Mouse (Mus musculus): Measurements from ENCODE around the gene Coq4.
"Not testable (repeated sequence)": the region's sequence is repeated elsewhere in the genome, so short reads cannot be mapped to it uniquely, and the experiment has no call there.

Coq4 gene

GRCm38 (mm10) chr2:29787104-29787917 lies at the start of gene Coq4:
Gene Coq4 (plus strand): TSS chr2:29787493.
- peak; percentile 89; the same call in 1 of the 2 replicates for ATAC-seq (ENCODE audit: insufficient number of reproducible peaks, low FRiP score, low TSS enrichment)

- no peak for ATAC-seq (ENCODE audit: insufficient number of reproducible peaks, low FRiP score, low TSS enrichment)
Measured at GRCm38 (mm10) chr2:29738799-29739198, 48.5 kb upstream of the Coq4 start.

GRCm38 (mm10) chr2:29739368-29739767 lies 47.9 kb upstream of the Coq4 start:
- no peak for ATAC-seq (ENCODE audit: insufficient number of reproducible peaks, low FRiP score, low TSS enrichment)

- no peak for ATAC-seq (ENCODE audit: insufficient number of reproducible peaks, low FRiP score, low TSS enrichment)
Measured at GRCm38 (mm10) chr2:29741207-29741606, 46.1 kb upstream of the Coq4 start.

- no peak for ATAC-seq (ENCODE audit: insufficient number of reproducible peaks, low FRiP score, low TSS enrichment)
Measured at GRCm38 (mm10) chr2:29744256-29744655, 43.0 kb upstream of the Coq4 start.

GRCm38 (mm10) chr2:29747188-29747782 lies 40.0 kb upstream of the Coq4 start:
- no peak for ATAC-seq (ENCODE audit: insufficient number of reproducible peaks, low FRiP score, low TSS enrichment)

GRCm38 (mm10) chr2:29747852-29748251 lies 39.4 kb upstream of the Coq4 start:
- ATAC-seq (ENCODE audit: insufficient number of reproducible peaks, low FRiP score, low TSS enrichment) = no peak

GRCm38 (mm10) chr2:29748499-29748898 lies 38.8 kb upstream of the Coq4 start:
- ATAC-seq (ENCODE audit: insufficient number of reproducible peaks, low FRiP score, low TSS enrichment) = no peak

- no peak for ATAC-seq (ENCODE audit: insufficient number of reproducible peaks, low FRiP score, low TSS enrichment)
Measured at GRCm38 (mm10) chr2:29751497-29751896, 35.8 kb upstream of the Coq4 start, which contains the start of gene Gm13420. Gene Gm13420 (minus strand): TSS chr2:29751685.

- ATAC-seq (ENCODE audit: insufficient number of reproducible peaks, low FRiP score, low TSS enrichment) = no peak
Measured at GRCm38 (mm10) chr2:29752397-29752796, 34.9 kb upstream of the Coq4 start.

GRCm38 (mm10) chr2:29755693-29756092 lies 31.6 kb upstream of the Coq4 start:
- no peak for ATAC-seq (ENCODE audit: insufficient number of reproducible peaks, low FRiP score, low TSS enrichment)

GRCm38 (mm10) chr2:29764831-29765230 lies 22.5 kb upstream of the Coq4 start:
- ATAC-seq (ENCODE audit: insufficient number of reproducible peaks, low FRiP score, low TSS enrichment) = peak; percentile 58; the same call in 1 of the 2 replicates

- ATAC-seq (ENCODE audit: insufficient number of reproducible peaks, low FRiP score, low TSS enrichment) = no peak
Measured at GRCm38 (mm10) chr2:29767976-29768709, 19.1 kb upstream of the Coq4 start.

- no peak for ATAC-seq (ENCODE audit: insufficient number of reproducible peaks, low FRiP score, low TSS enrichment)
Measured at GRCm38 (mm10) chr2:29768901-29769300, 18.4 kb upstream of the Coq4 start.

- no peak for ATAC-seq (ENCODE audit: insufficient number of reproducible peaks, low FRiP score, low TSS enrichment)
Measured at GRCm38 (mm10) chr2:29770162-29770561, 17.1 kb upstream of the Coq4 start.

GRCm38 (mm10) chr2:29771611-29772461 lies 15.5 kb upstream of the Coq4 start:
- ATAC-seq (ENCODE audit: insufficient number of reproducible peaks, low FRiP score, low TSS enrichment) = no peak

GRCm38 (mm10) chr2:29773323-29773722 lies 14.0 kb upstream of the Coq4 start:
- ATAC-seq (ENCODE audit: insufficient number of reproducible peaks, low FRiP score, low TSS enrichment) = no peak

GRCm38 (mm10) chr2:29781256-29781655 lies 6.0 kb upstream of the Coq4 start:
- not testable (repeated sequence) for ATAC-seq (ENCODE audit: insufficient number of reproducible peaks, low FRiP score, low TSS enrichment)

- no peak for ATAC-seq (ENCODE audit: insufficient number of reproducible peaks, low FRiP score, low TSS enrichment)
Measured at GRCm38 (mm10) chr2:29784290-29784689, 3.0 kb upstream of the Coq4 start.

Data from cerebellum, adult (tissue).